Mouse (Mus musculus) neural tube, embryonic 11.5 days (tissue): ENCODE measurements around the gene Gm4301. TPM values are rescaled to one million over a fixed set of nuclear protein-coding genes. Genes with fewer than 3 reads are reported as not detected.

Experiments used
- polyA plus RNA-seq: library from polyadenylated mRNA; unstranded; fragments of >200 nt; fragmentation: Nextera tagmentation; extraction: Ambion mirVana; gene quantifications from 2 replicates; pipeline ENCODE4 v1.2.1, GENCODE M21; 2014

Gm4301 gene
- polyA plus RNA-seq, 1 experiment from 2014 or later: not detected

Other genes starting within 250 kb of the Gm4301 start
- gene Gm4302, start 5.2 kb downstream of the Gm4301 start, polyA plus RNA-seq: not detected in 2 replicates
- gene Gm4303, start 10.3 kb downstream of the Gm4301 start, polyA plus RNA-seq: not detected in 2 replicates
- not detected in 2 replicates for gene Gm4305, start 15.4 kb downstream of the Gm4301 start, polyA plus RNA-seq
- not detected in 2 replicates for gene Gm4307, start 25.7 kb downstream of the Gm4301 start, polyA plus RNA-seq
- not detected in 2 replicates for gene Gm4312, start 46.9 kb downstream of the Gm4301 start, polyA plus RNA-seq
- 21.6 and 23.2 TPM in 2 replicates for gene Tmtc3, start 151.7 kb downstream of the Gm4301 start, polyA plus RNA-seq
- gene Cep290, start 151.9 kb downstream of the Gm4301 start, polyA plus RNA-seq: 5.7 and 6.5 TPM in 2 replicates